Mouse (Mus musculus): ENCODE data around the gene 4933402D24Rik.
A peak's percentile ranks its signal among the peaks of the same experiment; 100 is the strongest.

Gene 4933402D24Rik

DNA sequence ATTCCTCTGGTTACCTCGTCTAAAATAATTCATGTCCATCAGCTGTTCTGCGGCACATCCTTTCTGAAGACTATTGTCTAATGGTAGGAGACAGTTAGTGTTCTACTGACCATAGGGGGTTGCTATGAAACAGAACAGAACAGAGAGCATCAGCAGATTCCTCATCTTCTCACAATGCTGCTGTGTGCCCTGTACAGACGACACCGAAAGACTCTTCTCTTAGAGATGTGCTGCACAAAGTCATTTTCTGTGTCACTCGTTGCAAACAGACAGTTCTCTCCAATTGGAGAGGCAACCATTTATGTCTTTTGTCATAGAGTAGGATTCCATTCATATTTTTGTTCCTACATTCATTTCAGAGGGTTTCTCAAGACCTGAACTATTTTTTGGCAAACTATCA is at the start of gene 4933402D24Rik:
TSS of gene 4933402D24Rik (minus strand) at position 101 of the 400 bp plus-strand sequence.
- DNase-seq, result no peak

DNA sequence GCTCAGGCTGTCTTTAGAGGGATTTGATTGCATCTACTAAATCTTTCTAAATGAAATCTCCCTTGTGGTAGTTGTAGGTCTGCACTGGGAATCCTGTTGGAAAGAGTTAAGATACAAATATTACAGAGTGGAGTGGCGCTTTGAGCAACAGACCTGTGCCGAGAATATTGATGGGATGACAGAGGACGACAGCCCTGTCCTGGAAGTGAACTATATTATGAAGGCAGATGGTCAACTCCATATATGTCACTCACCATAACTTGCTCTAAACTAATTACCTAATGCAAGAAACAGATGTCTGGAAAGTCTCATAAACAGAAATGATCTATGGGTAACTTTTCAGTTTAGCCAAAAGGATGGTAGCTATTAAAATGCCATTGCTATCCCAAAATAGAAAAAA is 39.5 kb upstream of the 4933402D24Rik start:
- no peak for DNase-seq

DNA sequence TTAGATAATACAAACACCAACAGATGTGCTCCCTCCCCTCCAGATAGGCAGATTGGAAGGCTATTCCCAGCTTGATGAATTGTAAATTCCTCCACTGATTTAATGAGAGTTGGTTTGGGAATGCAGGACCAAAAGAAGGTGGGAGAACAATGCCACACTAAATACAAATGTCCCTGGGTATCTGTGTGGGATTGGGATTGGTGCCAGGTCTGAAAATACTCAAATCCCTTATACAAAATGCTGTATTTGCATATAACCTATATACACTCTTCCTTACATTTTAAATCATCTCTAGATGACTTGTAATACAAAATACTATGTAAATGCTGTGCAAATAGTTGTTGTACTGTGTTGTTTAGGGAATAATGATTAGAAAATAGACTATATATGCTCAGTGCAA is 36.0 kb upstream of the 4933402D24Rik start:
- DNase-seq, result no peak

DNA sequence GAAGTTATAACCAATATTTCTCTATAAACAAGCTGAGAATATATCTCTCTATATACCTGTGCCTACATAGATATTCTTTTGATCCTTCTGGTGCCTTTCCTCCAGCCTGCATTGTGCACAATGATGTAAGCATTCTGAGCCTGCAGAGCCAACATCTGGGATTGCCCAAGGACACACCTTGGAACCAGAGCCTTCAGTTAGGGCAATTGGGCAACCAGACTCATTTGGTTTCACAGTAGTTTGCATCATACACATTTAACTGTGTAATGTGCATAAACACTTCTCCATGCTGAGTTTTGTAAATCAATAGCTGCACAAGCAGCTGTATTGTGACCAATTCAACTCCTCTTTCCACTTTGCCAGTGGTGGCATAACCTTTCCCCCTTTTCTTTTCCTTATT is 25.3 kb upstream of the 4933402D24Rik start:
- no peak for DNase-seq

DNA sequence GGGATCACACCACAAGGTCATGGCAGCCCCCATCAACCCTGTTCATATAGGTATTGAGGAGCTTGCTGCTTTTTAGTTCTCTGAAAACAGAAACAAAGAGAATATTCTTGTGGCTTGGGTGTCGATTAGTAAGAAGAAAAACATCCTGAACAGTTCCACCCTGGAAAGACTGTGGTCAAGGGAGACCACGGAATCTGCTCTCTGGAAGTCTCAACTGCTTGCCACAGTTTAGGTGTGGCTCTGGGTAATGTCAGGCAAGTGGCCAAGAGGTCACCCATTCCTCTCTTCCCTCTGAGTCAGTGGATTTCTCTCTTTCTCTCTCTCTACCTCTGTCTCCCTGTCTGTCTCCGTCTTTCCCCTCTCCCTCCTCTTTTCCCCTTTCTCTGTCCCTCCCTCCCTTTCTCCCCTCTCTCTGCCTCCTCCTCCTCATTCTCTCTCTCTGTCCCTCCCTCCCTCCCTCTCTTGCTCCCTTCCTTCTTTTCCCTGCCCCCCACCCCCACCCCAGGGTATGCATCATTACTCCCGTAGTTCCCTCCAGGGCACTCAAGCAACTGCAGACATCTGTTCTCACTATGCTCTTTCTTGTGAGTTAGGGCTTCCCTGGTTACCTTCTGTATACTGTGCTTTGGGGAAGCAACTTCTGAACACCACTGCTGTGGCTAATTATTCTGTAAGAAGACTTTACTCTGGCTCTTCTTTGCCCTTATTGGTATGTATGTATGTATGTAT is 8.0 kb upstream of the 4933402D24Rik start:
- no peak for DNase-seq

DNA sequence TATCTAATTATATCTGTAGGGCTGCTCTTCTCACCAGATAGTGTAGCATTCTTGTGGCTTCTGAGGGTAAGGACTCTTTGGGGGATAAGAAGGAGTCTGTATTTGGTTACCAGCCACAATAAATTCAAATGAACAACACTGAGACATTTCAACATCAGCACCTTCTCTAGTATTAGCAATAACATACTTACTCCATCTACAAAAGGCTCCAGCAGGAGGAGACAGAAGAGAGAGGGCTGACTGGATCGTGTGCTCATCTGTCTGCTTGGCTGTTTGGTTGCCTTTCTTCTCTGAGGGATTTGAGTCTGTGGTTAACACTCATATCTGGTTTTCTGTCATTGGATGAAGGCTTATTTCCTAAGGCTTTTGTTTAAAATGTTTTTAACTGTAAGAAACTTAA is 7.3 kb upstream of the 4933402D24Rik start:
- no peak for DNase-seq

DNA sequence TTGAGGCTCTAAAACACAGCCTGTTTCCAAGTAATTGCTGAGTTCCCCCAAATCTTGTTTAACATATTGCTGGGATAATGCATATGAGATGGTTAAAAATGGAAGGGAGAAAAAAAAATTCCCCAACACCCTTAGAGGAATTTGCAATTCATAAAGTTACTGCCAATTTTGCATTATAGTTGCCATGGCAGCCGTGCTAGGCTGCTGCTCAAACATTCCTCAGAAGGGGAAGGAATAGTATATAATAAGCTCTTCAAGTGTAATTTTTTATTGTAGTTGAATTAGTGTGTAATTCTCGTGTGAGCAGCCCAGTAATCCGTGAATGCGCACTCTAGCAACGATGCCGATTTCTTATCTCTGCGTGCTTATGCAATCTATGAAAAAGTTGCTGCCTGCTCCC is 1.2 kb upstream of the 4933402D24Rik start:
- peak; percentile 13 for DNase-seq

DNA sequence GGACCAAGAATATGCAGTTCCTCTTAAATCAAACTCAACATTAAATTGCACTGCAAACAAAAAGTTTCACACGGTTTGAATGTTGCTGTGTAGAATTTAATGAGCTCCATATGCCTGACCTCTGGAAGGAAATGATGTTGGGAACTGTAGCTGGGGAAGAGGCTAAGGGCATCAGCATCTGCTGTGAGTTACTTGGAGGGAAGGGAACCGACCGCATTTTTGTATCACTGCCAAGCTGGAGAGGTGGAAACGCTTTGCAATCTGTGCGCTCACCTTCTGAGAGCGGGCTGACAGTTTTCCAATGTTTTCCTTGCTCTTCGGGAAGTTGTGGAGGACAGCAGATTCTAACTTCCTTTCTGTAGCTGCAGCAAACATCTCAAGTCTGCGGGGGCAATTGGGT is 955 bp downstream of the 4933402D24Rik start:
- DNase-seq, result no peak

DNA sequence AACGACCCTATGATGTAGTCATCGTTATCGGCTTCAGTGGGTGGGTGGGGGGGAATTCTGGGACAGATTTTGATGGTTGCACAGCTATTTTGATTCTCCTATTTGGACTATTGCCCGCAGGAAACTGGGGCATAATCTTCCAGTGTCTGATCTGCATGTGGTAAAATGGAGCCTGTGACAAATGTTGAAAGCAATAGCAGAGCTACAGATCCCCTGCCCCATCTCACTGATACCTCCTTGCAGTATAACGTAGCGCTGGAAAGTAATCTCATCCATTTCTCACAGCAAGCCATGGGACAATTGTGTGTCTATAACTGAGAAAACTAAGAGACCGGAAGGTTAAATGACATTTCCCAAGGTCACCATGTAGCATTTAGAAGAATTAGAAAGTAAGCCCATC is 4.7 kb downstream of the 4933402D24Rik start:
- no peak for DNase-seq

DNA sequence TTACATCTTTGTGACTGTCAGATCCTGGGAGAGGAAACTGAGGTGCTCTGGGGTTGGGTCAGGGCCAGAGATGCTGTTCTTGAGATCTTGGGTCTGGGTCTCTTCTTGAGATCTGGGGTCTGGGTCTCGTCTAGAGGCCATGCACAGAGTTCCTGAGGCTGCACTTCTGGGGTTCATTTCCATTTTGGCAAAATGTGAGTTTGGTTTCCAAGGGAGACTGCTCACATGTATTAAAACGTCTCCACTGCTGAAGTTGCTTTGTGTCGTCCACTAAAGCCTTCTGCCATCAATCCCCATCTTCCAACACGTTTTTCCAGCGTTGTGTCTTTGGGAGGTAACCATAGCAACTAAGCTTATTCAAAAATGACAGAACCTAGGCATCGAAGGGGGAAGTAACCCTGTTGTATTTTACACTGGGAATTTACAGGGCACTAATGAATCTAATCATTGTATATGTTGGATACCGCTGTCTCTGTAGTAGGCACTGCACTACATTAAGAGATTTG is 5.1 kb downstream of the 4933402D24Rik start:
- no peak for DNase-seq

DNA sequence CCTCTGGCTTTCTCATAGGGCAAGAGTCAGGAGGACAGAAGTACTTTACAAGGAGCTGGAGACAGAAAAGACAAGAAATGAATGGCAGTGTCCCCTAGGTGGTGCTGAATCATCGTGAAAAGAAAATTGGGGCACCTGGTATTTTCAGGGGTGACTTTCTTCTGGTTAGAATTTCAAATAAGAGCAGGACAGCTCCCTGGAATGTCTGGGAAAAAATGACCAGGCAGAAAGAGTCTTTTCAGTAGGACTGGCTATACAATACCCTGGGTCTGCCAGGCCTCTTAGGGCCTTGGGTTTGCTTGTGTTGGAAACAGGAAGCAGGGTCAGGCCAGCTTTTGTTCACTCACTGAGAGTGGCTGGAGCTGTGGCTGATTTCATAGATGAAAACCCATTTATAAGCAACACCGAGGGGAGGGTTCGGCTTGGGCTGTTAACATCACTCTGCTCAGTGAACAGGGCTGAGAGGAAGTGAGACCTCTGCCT is 5.8 kb downstream of the 4933402D24Rik start:
- DNase-seq, result peak; percentile 29

DNA sequence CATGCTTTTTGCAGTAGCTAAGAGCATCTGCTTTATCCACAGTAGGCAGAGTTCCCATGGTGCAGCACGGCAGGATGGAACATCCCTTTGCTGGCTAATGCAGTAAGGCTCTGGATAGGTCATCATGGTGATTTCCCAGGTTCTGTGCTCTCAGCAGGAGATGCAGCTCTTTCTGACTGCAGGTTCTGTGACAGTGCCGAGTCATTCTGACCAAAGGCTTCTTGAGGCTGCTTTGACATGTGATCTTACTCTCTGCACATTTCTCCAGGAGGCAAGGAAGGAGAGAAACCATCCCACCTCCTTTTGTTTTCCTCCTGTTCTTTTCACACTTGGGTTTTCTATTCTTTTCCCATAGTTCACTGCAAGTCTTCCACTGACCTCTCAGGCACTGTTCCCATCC is 13.1 kb downstream of the 4933402D24Rik start:
- no peak for DNase-seq

DNA sequence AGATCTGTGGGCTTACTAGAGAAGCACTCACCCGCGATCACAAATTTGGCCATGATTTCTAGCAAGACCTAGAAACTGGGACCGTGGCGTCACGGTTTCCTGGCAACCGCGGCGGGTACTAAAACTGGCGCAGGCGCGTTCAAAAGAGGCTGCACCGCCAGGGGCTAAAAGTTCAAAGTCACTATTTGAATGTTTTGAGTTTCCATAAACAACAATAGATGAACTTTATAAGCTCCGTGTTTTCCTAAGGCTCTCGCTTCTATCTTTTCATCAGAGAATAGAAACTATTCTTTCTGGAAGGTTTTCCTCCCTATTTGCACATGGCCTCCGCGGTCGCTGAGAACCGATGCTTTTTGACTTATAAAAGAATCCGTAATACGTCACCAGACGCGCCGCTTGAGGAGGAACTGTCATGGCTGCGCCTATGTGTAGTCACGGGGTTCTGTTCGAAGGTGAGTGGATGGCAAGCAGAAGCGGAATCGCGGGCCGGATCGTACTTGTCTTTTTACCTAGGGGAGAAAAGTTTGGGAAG is 38.8 kb downstream of the 4933402D24Rik start, which contains the start of the genes Mdh1b and Fastkd2:
TSS of gene Mdh1b (minus strand) at position 79 of the 532 bp plus-strand sequence.
TSS of gene Fastkd2 (plus strand) at position 375 of the 532 bp plus-strand sequence.
- peak; percentile 87 for DNase-seq

DNA sequence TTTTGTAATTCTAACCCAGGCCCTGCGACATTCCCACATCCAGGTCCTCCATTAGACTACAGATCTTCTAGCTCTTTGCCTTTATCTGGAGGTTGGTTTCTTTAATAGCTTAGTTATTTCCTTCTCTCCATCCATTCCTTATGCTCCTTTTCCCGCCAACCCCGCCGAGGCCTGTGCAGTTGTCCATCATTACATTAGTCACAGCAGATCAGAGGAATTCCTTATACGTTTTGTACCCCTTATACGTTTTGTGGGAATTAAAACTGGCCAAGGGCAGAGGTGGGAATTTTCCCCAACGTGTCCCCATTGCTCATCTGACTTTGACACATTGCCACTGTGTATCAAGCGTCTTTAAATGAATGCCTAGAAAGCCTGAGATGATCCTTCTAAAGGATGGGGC is 39.3 kb downstream of the 4933402D24Rik start:
- no peak for DNase-seq

DNA sequence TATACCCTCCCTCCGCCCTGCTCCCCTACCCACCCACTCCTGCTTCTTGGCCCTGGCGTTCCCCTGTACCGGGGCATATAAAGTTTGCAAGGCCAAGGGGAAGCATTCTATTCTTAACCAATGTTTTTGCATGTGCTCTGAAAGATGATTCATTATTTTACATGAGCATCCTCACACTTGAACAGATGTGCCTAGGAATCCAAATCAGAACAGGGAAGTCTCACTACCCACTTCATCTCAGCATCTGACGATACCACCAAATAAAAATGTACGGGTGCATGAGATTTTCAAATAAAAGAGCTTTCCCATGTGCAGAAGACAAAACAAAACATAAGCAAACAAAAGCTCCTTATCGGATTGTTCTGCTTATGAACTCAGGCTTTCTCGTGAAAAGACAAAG is 48.9 kb downstream of the 4933402D24Rik start:
- no peak for DNase-seq

DNA sequence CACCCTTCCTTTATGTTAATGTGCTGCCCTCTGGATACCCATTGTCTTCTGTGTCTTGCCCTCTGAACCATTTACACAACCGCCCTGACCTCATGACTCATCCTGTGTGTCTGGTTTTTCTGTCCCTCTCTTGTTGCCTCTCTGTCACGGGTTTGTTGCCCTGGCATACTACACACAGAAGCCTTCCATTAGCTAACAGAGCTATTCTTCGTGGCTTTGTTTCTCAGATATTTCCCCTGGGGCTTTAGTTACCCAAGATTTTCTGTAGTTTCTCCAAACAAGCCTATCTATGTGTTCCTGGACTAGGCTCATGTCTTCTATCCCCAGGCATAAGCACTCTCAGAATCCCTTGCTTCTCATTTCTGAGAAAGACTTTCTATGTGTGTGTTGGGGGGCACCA is 60.2 kb downstream of the 4933402D24Rik start:
- no peak for DNase-seq

DNA sequence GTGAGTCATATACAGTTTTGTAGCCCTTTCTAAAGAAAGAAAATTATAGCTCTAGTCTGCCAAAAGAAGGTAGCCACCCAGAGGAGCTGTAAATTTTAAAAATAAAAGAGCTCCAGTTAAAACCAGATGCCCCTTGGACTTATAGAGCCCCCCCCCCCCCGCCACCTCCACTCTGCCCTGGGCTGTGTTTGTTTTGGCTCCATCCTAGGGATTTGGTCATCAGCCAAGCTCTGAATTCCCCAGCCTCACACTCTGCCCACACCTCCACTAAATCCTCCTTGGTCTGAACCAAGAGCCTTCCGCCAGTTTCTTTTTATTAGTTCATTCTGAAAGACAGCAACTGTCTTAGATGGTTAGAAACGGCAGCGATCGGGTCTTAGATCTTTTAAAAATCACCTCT is 63.3 kb downstream of the 4933402D24Rik start:
- no peak for DNase-seq

Data from right cerebral cortex, postnatal 14 days (tissue).